Mouse (Mus musculus) kidney, embryonic 16.5 days (tissue): ENCODE measurements around the gene Sept8. TPM values are rescaled to one million over a fixed set of nuclear protein-coding genes. Genes with fewer than 3 reads are reported as not detected.

Experiments
- ATAC-seq: fragments of 200-750 bp; cut with Nextera tagmentation; 2 replicates; pipeline ENCODE4 v1.8.0; 2017; ENCODE audit warnings: moderate TSS enrichment; ENCODE audit not compliant: low FRiP score, low TSS enrichment
- H3K27ac ChIP-seq: fragments of 300-500 bp; sonication (generic); 2 replicates; pipeline ENCODE4 v1.5.1; 2014; ENCODE audit warnings: low read length
- H3K27me3 ChIP-seq: fragments of 300-500 bp; sonication (generic); 2 replicates; pipeline ENCODE4 v1.6.1; 2014; ENCODE audit warnings: low read length, control low read depth, mixed read lengths; ENCODE audit not compliant: insufficient read depth
- H3K36me3 ChIP-seq: fragments of 300-500 bp; sonication (generic); 2 replicates; pipeline ENCODE4 v1.6.1; 2014; ENCODE audit warnings: low read length, control low read depth, mixed read lengths; ENCODE audit not compliant: insufficient read depth
- H3K4me1 ChIP-seq: fragments of 300-500 bp; sonication (generic); 2 replicates; pipeline ENCODE4 v1.6.1; 2014; ENCODE audit warnings: low read length, control low read depth, mixed read lengths; ENCODE audit not compliant: insufficient read depth
- H3K4me2 ChIP-seq: fragments of 300-500 bp; sonication (generic); replicated peaks from 2 replicates; pipeline ENCODE4 v1.6.1; 2014; ENCODE audit warnings: low read depth, low read length
- H3K4me3 ChIP-seq: fragments of 300-500 bp; sonication (generic); 2 replicates; pipeline ENCODE4 v1.5.1; 2014; ENCODE audit warnings: mild to moderate bottlenecking, low read length
- H3K9ac ChIP-seq: fragments of 300-500 bp; sonication (generic); replicated peaks from 2 replicates; pipeline ENCODE4 v1.6.1; 2014; ENCODE audit warnings: low read length
- H3K9me3 ChIP-seq: fragments of 300-500 bp; sonication (generic); 2 replicates; pipeline ENCODE4 v1.6.1; 2016; ENCODE audit warnings: low read length, control low read depth
- WGBS: fragments of 180-500 bp; shearing (Covaris S2); extraction: QIAGEN DNeasy Blood & Tissue Kit; methylation state at CpG from one replicate; pipeline ENCODE4 v1.1.7; 2014; 5-methylcytosine and 5-hydroxymethylcytosine counted together
- polyA plus RNA-seq: library from polyadenylated mRNA; unstranded; fragments of >200 nt; fragmentation: Nextera tagmentation; extraction: Ambion mirVana; gene quantifications from 2 replicates; pipeline ENCODE4 v1.2.1, GENCODE M21; 2015

The Sept8 gene
- polyA plus RNA-seq, 1 experiment from 2014 or later: 25.7 TPM

- ATAC-seq: peak; percentile 31; the same call in 1 of the 2 replicates
- Histone ChIP-seq H3K9ac (no peak overlapping the region), H3K27me3 (no peaks in the 10 kb centered on the region), H3K4me2 (no peak overlapping the region), H3K9me3 (no peaks in the 10 kb centered on the region; the same call in 1 of the 2 replicates), H3K4me1 (peaks cover 14% of the 10 kb centered on the region), H3K4me3 (no peak overlapping the region), H3K36me3 (no peaks in the 10 kb centered on the region), H3K27ac (no peak overlapping the region)
- 24% methylated on average over 3 of the region's 3 CpGs for WGBS
These were observed 25.7 kb upstream of the Sept8 start for GRCm38 (mm10) chr11:53493243-53493955.

- Histone ChIP-seq H3K9me3 (no peaks in the 10 kb centered on the region), H3K9ac (no peak overlapping the region), H3K4me3 (no peak overlapping the region), H3K36me3 (no peaks in the 10 kb centered on the region), H3K4me1 (peaks cover 16% of the 10 kb centered on the region), H3K27ac (peak overlapping the region; percentile 31; the same call in 1 of the 2 replicates), H3K4me2 (no peak overlapping the region), H3K27me3 (no peaks in the 10 kb centered on the region)
- WGBS: 29% methylated on average over 6 of the region's 6 CpGs
- no peak for ATAC-seq
These were observed 23.6 kb upstream of the Sept8 start for GRCm38 (mm10) chr11:53495417-53495816.

- Histone ChIP-seq H3K36me3 (no peaks in the 10 kb centered on the region), H3K27ac (no peak overlapping the region), H3K4me3 (no peak overlapping the region), H3K9me3 (no peaks in the 10 kb centered on the region), H3K27me3 (no peaks in the 10 kb centered on the region), H3K9ac (no peak overlapping the region), H3K4me2 (no peak overlapping the region), H3K4me1 (peaks cover 18% of the 10 kb centered on the region)
- ATAC-seq: no peak
- WGBS: 82% methylated on average over 6 of the region's 6 CpGs
These were observed 22.1 kb upstream of the Sept8 start for GRCm38 (mm10) chr11:53496946-53497345.

GRCm38 (mm10) chr11:53500569-53500968 is 18.5 kb upstream of the Sept8 start:
- peak; percentile 71 for ATAC-seq
- Histone ChIP-seq H3K4me1 (peaks cover 13% of the 10 kb centered on the region), H3K36me3 (no peaks in the 10 kb centered on the region), H3K4me2 (peak overlapping the region; percentile 42), H3K27ac (no peak overlapping the region), H3K9me3 (no peaks in the 10 kb centered on the region), H3K9ac (no peak overlapping the region), H3K4me3 (no peak overlapping the region), H3K27me3 (no peaks in the 10 kb centered on the region)
- WGBS: 13% methylated on average over 11 of the region's 11 CpGs

- no peaks in the 10 kb centered on the region for H3K9me3 ChIP-seq
- 75% methylated on average over 8 of the region's 8 CpGs for WGBS
- no peak for ATAC-seq
- peaks cover 6% of the 10 kb centered on the region; the same call in 1 of the 2 replicates for H3K4me1 ChIP-seq
- H3K27ac ChIP-seq: no peak overlapping the region
- H3K4me2 ChIP-seq: no peak overlapping the region
- H3K27me3 ChIP-seq: no peaks in the 10 kb centered on the region
- H3K4me3 ChIP-seq: no peak overlapping the region
- H3K36me3 ChIP-seq: no peaks in the 10 kb centered on the region
- no peak overlapping the region for H3K9ac ChIP-seq
These were observed 16.9 kb upstream of the Sept8 start for GRCm38 (mm10) chr11:53502039-53502765.

- no peaks in the 10 kb centered on the region for H3K9me3 ChIP-seq
- no peak overlapping the region for H3K9ac ChIP-seq
- H3K4me3 ChIP-seq: no peak overlapping the region
- WGBS: 83% methylated on average over 5 of the region's 5 CpGs
- ATAC-seq: no peak
- H3K27me3 ChIP-seq: no peaks in the 10 kb centered on the region
- no peak overlapping the region for H3K27ac ChIP-seq
- peaks cover 6% of the 10 kb centered on the region; the same call in 1 of the 2 replicates for H3K4me1 ChIP-seq
- H3K4me2 ChIP-seq: no peak overlapping the region
- no peaks in the 10 kb centered on the region for H3K36me3 ChIP-seq
These were observed 15.3 kb upstream of the Sept8 start for GRCm38 (mm10) chr11:53503738-53504137.

- H3K27ac ChIP-seq: no peak overlapping the region
- peaks cover 6% of the 10 kb centered on the region; the same call in 1 of the 2 replicates for H3K4me1 ChIP-seq
- H3K36me3 ChIP-seq: no peaks in the 10 kb centered on the region
- H3K27me3 ChIP-seq: no peaks in the 10 kb centered on the region
- no peak overlapping the region for H3K4me3 ChIP-seq
- H3K4me2 ChIP-seq: no peak overlapping the region
- H3K9me3 ChIP-seq: no peaks in the 10 kb centered on the region
- ATAC-seq: no peak
- no peak overlapping the region for H3K9ac ChIP-seq
- 84% methylated on average over 8 of the region's 8 CpGs for WGBS
These were observed 14.7 kb upstream of the Sept8 start for GRCm38 (mm10) chr11:53504376-53504775.

GRCm38 (mm10) chr11:53505026-53505663 is 13.9 kb upstream of the Sept8 start:
- H3K9me3 ChIP-seq: no peaks in the 10 kb centered on the region
- no peak overlapping the region for H3K9ac ChIP-seq
- H3K27ac ChIP-seq: no peak overlapping the region
- H3K4me3 ChIP-seq: no peak overlapping the region
- H3K36me3 ChIP-seq: no peaks in the 10 kb centered on the region
- peaks cover 6% of the 10 kb centered on the region; the same call in 1 of the 2 replicates for H3K4me1 ChIP-seq
- no peak overlapping the region for H3K4me2 ChIP-seq
- ATAC-seq: no peak
- no peaks in the 10 kb centered on the region for H3K27me3 ChIP-seq
- 75% methylated on average over 5 of the region's 5 CpGs for WGBS

GRCm38 (mm10) chr11:53507098-53507805 is 11.8 kb upstream of the Sept8 start:
- no peak overlapping the region for H3K4me2 ChIP-seq
- H3K27me3 ChIP-seq: no peaks in the 10 kb centered on the region
- 88% methylated on average over 9 of the region's 9 CpGs for WGBS
- H3K4me1 ChIP-seq: no peaks in the 10 kb centered on the region
- H3K9me3 ChIP-seq: no peaks in the 10 kb centered on the region
- H3K27ac ChIP-seq: no peak overlapping the region
- no peaks in the 10 kb centered on the region for H3K36me3 ChIP-seq
- no peak overlapping the region for H3K4me3 ChIP-seq
- H3K9ac ChIP-seq: no peak overlapping the region
- ATAC-seq: no peak
